Mouse (Mus musculus) embryonic fibroblast, embryonic 13.5 days (primary cell): ENCODE measurements around the gene Tbxas1. TPM values are rescaled to one million over a fixed set of nuclear protein-coding genes. Genes with fewer than 3 reads are reported as not detected.

Source experiments
- H3K27ac ChIP-seq: 2 replicates; pipeline ENCODE4 v1.5.1; 2012; ENCODE audit warnings: low read length, control low read depth, inconsistent platforms; ENCODE audit not compliant: insufficient read depth
- H3K4me1 ChIP-seq: 2 replicates; pipeline ENCODE4 v1.6.1; 2011; ENCODE audit warnings: low read length; ENCODE audit not compliant: control insufficient read depth, insufficient read depth
- H3K4me3 ChIP-seq: 2 replicates; pipeline ENCODE4 v1.5.1; 2011; ENCODE audit warnings: mild to moderate bottlenecking, control low read depth, low read length; ENCODE audit not compliant: insufficient read depth
- CTCF ChIP-seq: IDR thresholded peaks from 2 replicates; pipeline ENCODE4 v1.5.1; 2011; ENCODE audit warnings: mild to moderate bottlenecking, control low read depth, low read length, moderate library complexity, borderline replicate concordance; ENCODE audit not compliant: insufficient read depth
- POLR2A ChIP-seq: IDR thresholded peaks from 2 replicates; pipeline ENCODE4 v1.6.1; 2011; ENCODE audit warnings: low read depth, mild to moderate bottlenecking, control low read depth, low read length, moderate library complexity
- polyA plus RNA-seq: library from polyadenylated mRNA; stranded (reverse); fragments of >200 nt; gene quantifications from 2 replicates; pipeline ENCODE4 v1.2.4, GENCODE M21; 2011; ENCODE audit warnings: low read depth; ENCODE audit not compliant: missing spikeins, insufficient read length

The Tbxas1 gene
- polyA plus RNA-seq, 1 experiment, result 0.86 TPM

DNA sequence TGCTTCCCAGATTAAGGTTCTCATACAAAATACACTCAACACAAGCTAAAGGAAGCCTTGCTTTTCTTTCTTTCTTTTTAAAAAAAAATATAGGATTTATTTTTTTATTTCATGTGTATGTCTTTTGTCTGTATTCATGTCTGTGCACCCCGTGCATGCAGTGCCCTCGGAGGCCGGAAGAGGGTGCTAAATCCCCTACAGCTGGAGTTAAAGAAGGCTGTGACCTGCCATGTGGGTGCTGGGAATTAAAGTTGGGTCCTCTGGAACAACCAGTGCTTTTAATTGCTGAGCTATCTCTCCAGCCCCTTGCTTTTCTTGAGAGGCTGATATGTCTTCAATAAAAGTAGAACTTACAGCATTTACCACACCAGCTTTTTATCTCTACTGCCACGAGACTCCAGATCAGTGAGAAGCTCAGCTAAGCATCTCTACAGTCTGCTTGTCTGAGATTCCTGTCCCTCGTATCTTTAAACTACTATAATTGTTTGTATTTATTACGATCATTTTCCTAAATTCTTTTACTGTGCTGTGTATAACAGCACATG is 24.4 kb upstream of the Tbxas1 start:
- TF ChIP-seq POLR2A, result no peak
- TF ChIP-seq CTCF, result no peak
- Histone ChIP-seq H3K4me3 (no peak overlapping the region), H3K4me1 (peaks cover 26% of the 10 kb centered on the region)

DNA sequence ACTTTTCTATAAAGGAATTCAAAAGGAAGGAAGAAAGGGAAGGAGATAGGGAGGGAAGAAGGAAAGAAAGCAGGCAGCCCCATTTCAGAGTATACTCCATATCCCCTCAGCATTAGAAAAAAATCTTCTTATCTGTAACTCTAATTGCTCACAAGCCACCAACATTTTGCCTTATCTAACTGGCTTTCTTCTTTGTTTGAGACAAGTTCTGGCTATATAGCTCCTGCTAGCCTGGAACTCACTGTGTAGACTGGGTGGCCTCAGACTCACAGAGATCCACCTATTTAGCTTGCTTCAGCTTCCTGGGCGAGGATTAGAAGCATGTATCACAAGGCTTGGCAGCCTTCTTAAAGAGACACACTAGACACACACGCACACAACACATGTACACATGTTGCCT is 23.5 kb upstream of the Tbxas1 start:
- Histone ChIP-seq H3K27ac (no peak overlapping the region), H3K4me3 (no peak overlapping the region), H3K4me1 (peaks cover 17% of the 10 kb centered on the region)
- TF ChIP-seq POLR2A, result no peak
- no peak for TF ChIP-seq CTCF

More for the DNA sequence above, 24.4 kb upstream of the Tbxas1 start:
- H3K27ac ChIP-seq, result no peak overlapping the region

DNA sequence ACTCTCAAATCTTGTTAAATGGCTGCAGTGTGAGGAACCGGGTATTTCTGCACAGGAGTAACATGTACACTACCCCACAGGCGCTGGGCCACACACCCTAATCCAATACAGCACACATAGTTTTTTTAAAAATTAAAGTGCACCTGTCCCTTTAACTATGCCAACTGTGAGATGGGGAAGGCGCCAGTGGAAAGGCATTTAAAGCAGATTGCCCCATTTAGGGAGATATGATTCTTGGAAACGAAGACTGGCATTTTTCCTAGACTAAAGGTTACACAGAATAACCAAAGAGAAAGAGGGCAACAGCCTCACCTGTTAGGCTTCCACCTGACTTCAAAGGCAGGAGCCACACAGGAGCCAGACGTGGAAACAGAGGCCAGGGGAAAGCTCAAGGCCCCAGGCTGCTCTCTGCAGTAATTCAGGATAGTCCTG is 21.6 kb upstream of the Tbxas1 start:
- Histone ChIP-seq H3K4me3 (no peak overlapping the region), H3K4me1 (peaks cover 8% of the 10 kb centered on the region), H3K27ac (no peak overlapping the region)
- TF ChIP-seq CTCF, result no peak
- TF ChIP-seq POLR2A, result no peak

DNA sequence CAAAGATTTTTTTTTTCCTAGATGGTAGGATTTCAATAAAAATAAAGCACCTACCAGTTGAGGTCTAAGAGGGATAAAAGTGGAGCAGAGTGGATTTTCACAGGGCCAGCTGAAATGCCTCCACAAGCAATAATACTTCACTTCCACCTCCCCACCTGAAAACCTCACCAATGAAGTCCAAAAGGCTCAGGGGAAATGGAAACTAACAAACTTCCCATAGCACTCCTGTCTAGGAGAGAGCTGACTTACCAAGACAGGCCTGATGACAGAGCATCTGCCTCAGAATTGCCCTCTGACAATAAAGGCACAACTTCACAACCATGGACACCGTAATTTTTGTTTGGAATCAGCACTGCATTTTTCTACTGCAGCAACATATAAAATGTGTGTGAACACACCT is 15.4 kb upstream of the Tbxas1 start:
- TF ChIP-seq POLR2A (no peak), CTCF (no peak)
- Histone ChIP-seq H3K4me3 (no peak overlapping the region), H3K4me1 (peaks cover 6% of the 10 kb centered on the region), H3K27ac (no peak overlapping the region)

DNA sequence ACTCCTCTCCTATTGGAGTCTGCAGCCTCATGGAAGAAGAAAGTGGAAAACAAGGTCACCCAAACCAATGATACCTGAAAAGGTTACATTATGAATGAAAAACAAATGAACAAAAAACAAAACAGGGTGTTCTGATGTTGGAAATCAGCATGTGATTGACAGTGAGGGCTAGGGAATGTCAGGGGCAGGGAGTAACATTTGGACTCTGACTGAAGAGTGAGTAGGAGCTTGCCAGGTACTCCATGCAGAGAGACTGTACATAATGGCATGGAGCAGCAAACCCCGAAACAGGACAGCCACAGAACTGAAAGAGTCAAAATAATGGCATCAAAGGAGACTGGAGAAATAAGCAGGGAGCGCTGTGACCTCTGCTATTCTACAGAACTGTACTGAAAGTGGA is 14.9 kb upstream of the Tbxas1 start:
- H3K4me1 ChIP-seq, result peaks cover 6% of the 10 kb centered on the region
- TF ChIP-seq CTCF, result no peak
- no peak for TF ChIP-seq POLR2A
- H3K4me3 ChIP-seq, result no peak overlapping the region
- H3K27ac ChIP-seq, result no peak overlapping the region

DNA sequence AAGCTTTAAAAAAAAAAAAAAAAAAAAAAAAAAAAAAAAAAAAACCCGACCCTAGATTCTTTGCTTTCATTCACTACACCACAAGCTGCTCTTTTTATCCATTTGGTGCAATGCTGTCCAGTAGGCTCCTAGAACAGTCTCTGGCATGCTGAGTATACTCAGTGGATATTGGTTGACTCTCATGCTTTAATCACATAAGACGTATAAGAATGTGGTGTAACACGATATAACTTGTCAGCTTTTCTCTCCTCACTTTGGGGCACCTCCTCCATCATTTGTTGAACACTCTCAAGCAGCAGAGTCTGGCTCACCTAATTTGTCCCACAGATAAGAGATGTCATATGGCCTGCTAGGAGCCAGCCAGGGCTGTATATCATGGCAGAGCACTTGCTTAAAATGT is 11.6 kb upstream of the Tbxas1 start:
- peaks cover 3% of the 10 kb centered on the region for H3K4me1 ChIP-seq
- TF ChIP-seq CTCF (no peak), POLR2A (no peak)
- H3K4me3 ChIP-seq, result no peak overlapping the region
- H3K27ac ChIP-seq, result no peak overlapping the region

DNA sequence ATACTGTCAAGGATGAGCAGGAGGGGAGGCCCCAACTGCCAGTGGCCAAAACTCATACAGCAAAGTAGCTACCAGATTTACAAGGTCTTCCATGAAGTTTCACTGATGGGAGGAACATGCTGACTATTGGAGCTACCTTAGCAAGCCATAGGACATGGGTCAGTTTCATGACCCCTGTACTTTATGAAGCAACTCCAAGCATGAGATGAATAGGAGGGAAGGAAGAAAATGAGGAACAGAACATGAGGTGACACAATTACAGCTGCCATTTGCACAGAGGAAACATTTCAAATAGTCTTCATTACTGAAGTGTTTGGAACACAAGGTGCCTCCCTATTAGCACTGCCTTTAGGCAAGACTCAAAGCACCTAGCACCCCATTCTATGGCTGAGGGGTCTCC is 9.4 kb upstream of the Tbxas1 start:
- H3K4me3 ChIP-seq, result no peak overlapping the region
- TF ChIP-seq CTCF (no peak), POLR2A (no peak)
- H3K27ac ChIP-seq, result no peak overlapping the region
- H3K4me1 ChIP-seq, result peaks cover 4% of the 10 kb centered on the region

DNA sequence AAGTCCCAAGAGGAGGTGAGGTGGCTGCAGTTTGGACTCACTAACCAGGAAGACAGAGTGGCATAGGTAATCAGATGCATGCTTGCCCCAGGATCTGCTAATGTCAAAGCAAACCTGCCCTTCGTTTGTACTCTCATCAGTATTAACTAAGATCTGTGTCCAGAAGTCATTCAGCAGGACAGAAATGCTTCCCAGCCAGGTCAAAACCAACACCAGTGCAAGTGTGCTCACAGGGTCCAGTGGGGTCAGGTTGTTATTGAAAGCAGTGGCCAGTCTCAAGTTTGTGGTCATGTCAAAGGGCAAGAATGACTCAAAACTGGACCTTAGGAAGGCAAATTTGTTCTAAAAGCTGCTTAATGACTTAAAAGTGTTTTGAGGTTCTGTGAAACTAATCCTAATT is 8.8 kb upstream of the Tbxas1 start:
- TF ChIP-seq CTCF (no peak), POLR2A (no peak)
- Histone ChIP-seq H3K4me1 (peaks cover 4% of the 10 kb centered on the region), H3K27ac (no peak overlapping the region), H3K4me3 (no peak overlapping the region)

DNA sequence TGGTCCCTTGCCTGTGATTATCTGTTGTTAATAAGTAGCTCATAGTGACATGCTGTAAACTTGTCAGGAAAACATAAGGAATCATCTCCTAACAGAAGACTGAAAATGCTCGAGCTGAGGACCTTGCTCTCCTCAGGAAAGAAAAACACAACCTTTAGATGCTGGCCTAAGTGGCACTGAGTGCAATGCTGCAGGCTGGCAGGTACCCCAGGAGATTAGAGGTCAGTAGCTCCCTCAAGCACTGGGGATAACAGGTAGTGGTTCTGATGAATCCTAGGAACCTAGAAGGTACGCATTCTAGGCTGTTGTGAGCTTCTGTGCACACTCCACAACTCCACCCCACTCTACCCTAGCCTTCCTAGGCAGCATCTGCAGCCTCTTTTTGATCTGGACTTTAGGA is 8.4 kb upstream of the Tbxas1 start:
- Histone ChIP-seq H3K27ac (no peak overlapping the region), H3K4me3 (no peak overlapping the region), H3K4me1 (peaks cover 7% of the 10 kb centered on the region)
- TF ChIP-seq CTCF (no peak), POLR2A (no peak)

DNA sequence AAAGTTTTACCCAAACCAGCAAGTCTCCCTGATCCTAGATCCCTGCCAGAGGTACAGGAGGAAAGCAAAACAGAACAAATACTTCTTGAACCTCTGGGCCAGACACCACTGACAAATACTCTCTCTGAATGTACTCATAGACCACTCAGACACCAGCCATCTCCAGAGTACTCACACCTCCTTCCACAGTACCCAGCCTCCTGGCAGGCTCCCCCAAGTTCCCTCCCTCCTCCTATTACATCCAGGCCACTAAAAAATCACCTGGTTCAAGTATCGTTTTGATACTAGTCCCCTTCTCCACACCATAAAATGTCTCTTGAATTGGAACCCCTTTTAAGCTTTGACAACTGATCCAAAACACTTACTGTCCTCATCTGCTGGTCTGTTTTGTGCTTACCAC is 7.9 kb upstream of the Tbxas1 start:
- H3K4me3 ChIP-seq, result no peak overlapping the region
- no peak for TF ChIP-seq POLR2A
- TF ChIP-seq CTCF, result no peak
- peaks cover 10% of the 10 kb centered on the region for H3K4me1 ChIP-seq
- H3K27ac ChIP-seq, result no peak overlapping the region

DNA sequence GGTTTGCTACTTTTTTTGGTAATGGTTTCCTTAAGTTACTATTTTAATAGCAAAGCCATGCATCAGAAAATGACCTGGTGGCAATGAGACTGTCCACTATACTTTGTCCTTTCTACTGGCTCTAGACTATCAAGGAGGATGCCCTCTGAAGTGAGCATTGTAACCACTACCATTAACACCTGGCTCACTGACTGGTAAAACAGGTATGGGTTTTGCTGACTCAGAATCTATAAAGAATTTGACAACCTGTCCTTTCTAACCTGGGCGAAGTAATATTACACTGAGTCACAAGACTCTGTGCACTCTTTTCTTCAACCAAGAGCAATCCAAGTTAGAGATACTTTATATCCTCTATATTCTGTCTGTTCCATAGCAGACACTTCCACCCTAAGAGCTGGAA is 6.2 kb upstream of the Tbxas1 start:
- TF ChIP-seq CTCF (no peak), POLR2A (no peak)
- Histone ChIP-seq H3K27ac (no peak overlapping the region), H3K4me1 (peaks cover 17% of the 10 kb centered on the region), H3K4me3 (no peak overlapping the region)
